Mouse (Mus musculus): Measurements from ENCODE around the gene Clip1. TPM values are rescaled to one million over a fixed set of nuclear protein-coding genes. Genes with fewer than 3 reads are reported as not detected.

Gene Clip1
- polyA plus RNA-seq, 1 experiment from 2014 or later, result 37.8 TPM

- ATAC-seq (ENCODE audit: insufficient number of reproducible peaks, low FRiP score, low TSS enrichment, low read depth) (no peak), DNase-seq (ENCODE audit: low spot score) (no peak)
- Histone ChIP-seq H3K4me2 (ENCODE audit: low read depth, severe bottlenecking) (no peak overlapping the region), H3K27me3 (ENCODE audit: control insufficient read depth, insufficient read depth, low read length) (no peaks in the 10 kb centered on the region), H3K9me3 (ENCODE audit: control insufficient read depth, low read length) (no peaks in the 10 kb centered on the region), H3K4me3 (ENCODE audit: low read depth, low read length) (no peak overlapping the region), H3K27ac (replicated peaks; ENCODE audit: low read depth, low read length) (no peak overlapping the region), H3K4me1 (ENCODE audit: control insufficient read depth, insufficient read depth, low read length) (no peaks in the 10 kb centered on the region), H3K9ac (ENCODE audit: low read length) (no peak overlapping the region), H3K36me3 (ENCODE audit: control insufficient read depth, insufficient read depth, low read length) (peaks cover 45% of the 10 kb centered on the region)
- WGBS, result 80% methylated on average over 11 of the region's 11 CpGs
Observed at GRCm38 (mm10) chr5:123700625-123701024, 16.2 kb upstream of the Clip1 start.

DNA sequence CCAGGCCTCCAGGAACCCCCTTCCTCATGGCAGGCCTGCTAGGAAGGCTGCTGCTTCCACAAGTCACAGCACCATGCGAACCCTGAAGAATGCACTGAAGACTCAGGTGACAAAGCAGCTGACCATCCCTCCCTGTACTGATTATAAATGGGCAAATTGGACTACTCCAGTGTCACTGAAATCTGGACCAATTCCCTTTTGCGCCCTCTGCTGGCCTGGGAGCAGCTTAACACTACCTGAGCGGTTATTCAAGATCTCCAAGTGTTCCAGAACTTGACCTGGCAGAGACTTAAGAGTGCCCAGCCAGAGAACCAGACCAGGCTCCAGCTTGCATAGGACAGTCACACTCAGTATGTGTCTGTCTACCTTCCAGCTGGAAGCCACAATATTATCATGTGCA, 14.8 kb upstream of the Clip1 start:
- DNase-seq (ENCODE audit: low spot score) (peak; percentile 83), ATAC-seq (ENCODE audit: insufficient number of reproducible peaks, low FRiP score, low TSS enrichment, low read depth) (0 out of 2 replicates have a peak, but pooled peaks have one; percentile 31)
- H3K27ac ChIP-seq (replicated peaks; ENCODE audit: low read depth, low read length), result no peak overlapping the region
- no peaks in the 10 kb centered on the region for H3K9me3 ChIP-seq (ENCODE audit: control insufficient read depth, low read length)
- no peak overlapping the region for H3K9ac ChIP-seq (ENCODE audit: low read length)
- peaks cover 38% of the 10 kb centered on the region for H3K36me3 ChIP-seq (ENCODE audit: control insufficient read depth, insufficient read depth, low read length)
- WGBS, result 35% methylated on average over 3 of the region's 3 CpGs
- H3K4me3 ChIP-seq (ENCODE audit: low read depth, low read length), result no peak overlapping the region
- no peaks in the 10 kb centered on the region for H3K4me1 ChIP-seq (ENCODE audit: control insufficient read depth, insufficient read depth, low read length)
- no peaks in the 10 kb centered on the region for H3K27me3 ChIP-seq (ENCODE audit: control insufficient read depth, insufficient read depth, low read length)
- no peak overlapping the region for H3K4me2 ChIP-seq (ENCODE audit: low read depth, severe bottlenecking)

DNA sequence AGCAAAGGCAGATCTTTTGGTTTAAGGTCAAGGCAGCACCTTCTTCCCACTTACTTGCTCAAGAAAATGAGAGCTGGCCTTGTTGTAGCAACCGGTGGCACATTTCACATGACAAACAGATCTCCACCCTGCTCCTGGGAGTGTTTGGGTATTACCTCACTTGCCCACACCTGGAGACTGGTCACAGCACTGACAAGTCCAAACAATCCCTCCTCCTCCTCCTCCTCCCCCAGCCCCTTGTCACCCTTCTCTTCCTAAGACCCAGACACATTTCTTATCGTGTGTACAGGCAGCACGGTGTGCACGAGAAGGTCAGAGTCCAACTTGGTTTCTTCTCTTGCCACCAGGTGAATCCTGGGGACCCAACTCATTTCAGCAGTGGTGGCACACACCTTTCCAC, 12.5 kb upstream of the Clip1 start:
- 86% methylated on average over 4 of the region's 4 CpGs for WGBS
- ATAC-seq (ENCODE audit: insufficient number of reproducible peaks, low FRiP score, low TSS enrichment, low read depth), result no peak
- H3K9me3 ChIP-seq (ENCODE audit: control insufficient read depth, low read length), result no peaks in the 10 kb centered on the region
- no peak overlapping the region for H3K4me2 ChIP-seq (ENCODE audit: low read depth, severe bottlenecking)
- H3K9ac ChIP-seq (ENCODE audit: low read length), result no peak overlapping the region
- H3K4me1 ChIP-seq (ENCODE audit: control insufficient read depth, insufficient read depth, low read length), result no peaks in the 10 kb centered on the region
- H3K27me3 ChIP-seq (ENCODE audit: control insufficient read depth, insufficient read depth, low read length), result no peaks in the 10 kb centered on the region
- peaks cover 23% of the 10 kb centered on the region for H3K36me3 ChIP-seq (ENCODE audit: control insufficient read depth, insufficient read depth, low read length)
- no peak overlapping the region for H3K27ac ChIP-seq (replicated peaks; ENCODE audit: low read depth, low read length)
- no peak for DNase-seq (ENCODE audit: low spot score)
- no peak overlapping the region for H3K4me3 ChIP-seq (ENCODE audit: low read depth, low read length)

GRCm38 (mm10) chr5:123696244-123696643, 11.8 kb upstream of the Clip1 start:
- 96% methylated on average over 7 of the region's 7 CpGs for WGBS
- DNase-seq (ENCODE audit: low spot score), result no peak
- no peak overlapping the region for H3K27ac ChIP-seq (replicated peaks; ENCODE audit: low read depth, low read length)
- no peak for ATAC-seq (ENCODE audit: insufficient number of reproducible peaks, low FRiP score, low TSS enrichment, low read depth)
- H3K9ac ChIP-seq (ENCODE audit: low read length), result no peak overlapping the region
- no peaks in the 10 kb centered on the region for H3K27me3 ChIP-seq (ENCODE audit: control insufficient read depth, insufficient read depth, low read length)
- no peaks in the 10 kb centered on the region for H3K9me3 ChIP-seq (ENCODE audit: control insufficient read depth, low read length)
- H3K4me3 ChIP-seq (ENCODE audit: low read depth, low read length), result no peak overlapping the region
- H3K4me1 ChIP-seq (ENCODE audit: control insufficient read depth, insufficient read depth, low read length), result no peaks in the 10 kb centered on the region
- H3K36me3 ChIP-seq (ENCODE audit: control insufficient read depth, insufficient read depth, low read length), result peaks cover 19% of the 10 kb centered on the region
- no peak overlapping the region for H3K4me2 ChIP-seq (ENCODE audit: low read depth, severe bottlenecking)

- Histone ChIP-seq H3K27ac (replicated peaks; ENCODE audit: low read depth, low read length) (no peak overlapping the region), H3K4me2 (ENCODE audit: low read depth, severe bottlenecking) (no peak overlapping the region), H3K36me3 (ENCODE audit: control insufficient read depth, insufficient read depth, low read length) (peaks cover 7% of the 10 kb centered on the region), H3K9ac (ENCODE audit: low read length) (no peak overlapping the region), H3K4me1 (ENCODE audit: control insufficient read depth, insufficient read depth, low read length) (no peaks in the 10 kb centered on the region), H3K27me3 (ENCODE audit: control insufficient read depth, insufficient read depth, low read length) (no peaks in the 10 kb centered on the region), H3K9me3 (ENCODE audit: control insufficient read depth, low read length) (no peaks in the 10 kb centered on the region), H3K4me3 (ENCODE audit: low read depth, low read length) (no peak overlapping the region)
- whole genome bisulfite sequencing, result 75% methylated on average over 6 of the region's 6 CpGs
- ATAC-seq (ENCODE audit: insufficient number of reproducible peaks, low FRiP score, low TSS enrichment, low read depth) (no peak), DNase-seq (ENCODE audit: low spot score) (no peak)
Observed at GRCm38 (mm10) chr5:123694468-123694867, 10.1 kb upstream of the Clip1 start.

- Histone ChIP-seq H3K9me3 (ENCODE audit: control insufficient read depth, low read length) (no peaks in the 10 kb centered on the region), H3K36me3 (ENCODE audit: control insufficient read depth, insufficient read depth, low read length) (no peaks in the 10 kb centered on the region), H3K4me3 (ENCODE audit: low read depth, low read length) (peak overlapping the region; percentile 92), H3K4me2 (ENCODE audit: low read depth, severe bottlenecking) (peak overlapping the region; percentile 71), H3K9ac (ENCODE audit: low read length) (peak overlapping the region; percentile 98), H3K27me3 (ENCODE audit: control insufficient read depth, insufficient read depth, low read length) (no peaks in the 10 kb centered on the region), H3K27ac (replicated peaks; ENCODE audit: low read depth, low read length) (peak overlapping the region; percentile 91), H3K4me1 (ENCODE audit: control insufficient read depth, insufficient read depth, low read length) (peaks cover 12% of the 10 kb centered on the region)
- DNase-seq (ENCODE audit: low spot score) (peak; percentile 78), ATAC-seq (ENCODE audit: insufficient number of reproducible peaks, low FRiP score, low TSS enrichment, low read depth) (peak; percentile 59; the same call in 1 of the 2 replicates)
- under 1% methylated on average over 75 of the region's 92 CpGs for WGBS
Observed at GRCm38 (mm10) chr5:123683377-123684220, 819 bp downstream of the Clip1 start.

- no peak overlapping the region for H3K9ac ChIP-seq (ENCODE audit: low read length)
- no peak overlapping the region for H3K27ac ChIP-seq (replicated peaks; ENCODE audit: low read depth, low read length)
- peak overlapping the region; percentile 71 for H3K4me2 ChIP-seq (ENCODE audit: low read depth, severe bottlenecking)
- H3K4me1 ChIP-seq (ENCODE audit: control insufficient read depth, insufficient read depth, low read length), result peaks cover 12% of the 10 kb centered on the region
- 3% methylated on average over 6 of the region's 6 CpGs for WGBS
- no peak; the same call in 1 of the 2 replicates for ATAC-seq (ENCODE audit: insufficient number of reproducible peaks, low FRiP score, low TSS enrichment, low read depth)
- no peaks in the 10 kb centered on the region for H3K9me3 ChIP-seq (ENCODE audit: control insufficient read depth, low read length)
- DNase-seq (ENCODE audit: low spot score), result peak; percentile 53
- H3K36me3 ChIP-seq (ENCODE audit: control insufficient read depth, insufficient read depth, low read length), result no peaks in the 10 kb centered on the region
- no peaks in the 10 kb centered on the region for H3K27me3 ChIP-seq (ENCODE audit: control insufficient read depth, insufficient read depth, low read length)
- H3K4me3 ChIP-seq (ENCODE audit: low read depth, low read length), result peak overlapping the region; percentile 92
Observed at GRCm38 (mm10) chr5:123683043-123683376, 1.4 kb downstream of the Clip1 start.

GRCm38 (mm10) chr5:123682372-123682771, 2.0 kb downstream of the Clip1 start:
- Histone ChIP-seq H3K36me3 (ENCODE audit: control insufficient read depth, insufficient read depth, low read length) (peaks cover 2% of the 10 kb centered on the region; the same call in 1 of the 2 replicates), H3K4me1 (ENCODE audit: control insufficient read depth, insufficient read depth, low read length) (peaks cover 12% of the 10 kb centered on the region), H3K9me3 (ENCODE audit: control insufficient read depth, low read length) (no peaks in the 10 kb centered on the region), H3K27me3 (ENCODE audit: control insufficient read depth, insufficient read depth, low read length) (no peaks in the 10 kb centered on the region), H3K9ac (ENCODE audit: low read length) (no peak overlapping the region), H3K4me3 (ENCODE audit: low read depth, low read length) (peak overlapping the region; percentile 92; the same call in 1 of the 2 replicates), H3K4me2 (ENCODE audit: low read depth, severe bottlenecking) (peak overlapping the region; percentile 71; the same call in 1 of the 2 replicates), H3K27ac (replicated peaks; ENCODE audit: low read depth, low read length) (no peak overlapping the region)
- no peak for ATAC-seq (ENCODE audit: insufficient number of reproducible peaks, low FRiP score, low TSS enrichment, low read depth)
- WGBS, result 34% methylated on average over 4 of the region's 4 CpGs
- DNase-seq (ENCODE audit: low spot score), result no peak

Data from limb, embryonic 11.5 days (tissue).